Mouse (Mus musculus): ENCODE measurements around the gene Cdc14a. TPM values are rescaled to one million over a fixed set of nuclear protein-coding genes. Genes with fewer than 3 reads are reported as not detected.

Cdc14a gene
- total and polyA plus RNA-seq, 3 experiments = 1.6 to 3.4 (median 2.8) TPM

GRCm38 (mm10) chr3:116311838-116312237, 112.0 kb downstream of the Cdc14a start:
- no peak overlapping the region for H3K27ac ChIP-seq
- no peaks in the 10 kb centered on the region for H3K36me3 ChIP-seq (ENCODE audit: control insufficient read depth, insufficient read depth, low read length)
- DNase-seq = no peak
- no peaks in the 10 kb centered on the region for H3K79me2 ChIP-seq (replicated peaks; ENCODE audit: control insufficient read depth, insufficient read depth, low read length)
- H3K4me3 ChIP-seq = no peak overlapping the region
- H3K27me3 ChIP-seq (ENCODE audit: control insufficient read depth, insufficient read depth, low read length) = no peaks in the 10 kb centered on the region
- no peaks in the 10 kb centered on the region for H3K4me1 ChIP-seq (ENCODE audit: control insufficient read depth, insufficient read depth, low read length)
- intact Hi-C loops (cut with DNase I) = no loop called here
- TF ChIP-seq POLR2A (IDR thresholded peaks at IDR 0.05; ENCODE audit: insufficient read depth, low read depth, low read length) = no peak
- TF ChIP-seq CTCF (IDR thresholded peaks at IDR 0.05) = no peak
- TF ChIP-seq EP300 (IDR thresholded peaks at IDR 0.05; ENCODE audit: insufficient read depth, low read depth, low read length) = no peak
- no peak overlapping the region for H3K9ac ChIP-seq (ENCODE audit: low read depth, low read length)
- WGBS = 89% methylated on average over 4 of the region's 4 CpGs

- 93% methylated on average over 2 of the region's 2 CpGs for WGBS
- intact Hi-C loops (cut with DNase I) = no loop called here
- Histone ChIP-seq H3K79me2 (replicated peaks; ENCODE audit: control insufficient read depth, insufficient read depth, low read length) (no peaks in the 10 kb centered on the region), H3K27me3 (ENCODE audit: control insufficient read depth, insufficient read depth, low read length) (no peaks in the 10 kb centered on the region), H3K36me3 (ENCODE audit: control insufficient read depth, insufficient read depth, low read length) (no peaks in the 10 kb centered on the region), H3K4me3 (no peak overlapping the region), H3K9ac (ENCODE audit: low read depth, low read length) (no peak overlapping the region), H3K27ac (no peak overlapping the region), H3K4me1 (ENCODE audit: control insufficient read depth, insufficient read depth, low read length) (no peaks in the 10 kb centered on the region)
- DNase-seq = no peak
- TF ChIP-seq EP300 (IDR thresholded peaks at IDR 0.05; ENCODE audit: insufficient read depth, low read depth, low read length) (no peak), POLR2A (IDR thresholded peaks at IDR 0.05; ENCODE audit: insufficient read depth, low read depth, low read length) (no peak), CTCF (IDR thresholded peaks at IDR 0.05) (no peak)
Measured at GRCm38 (mm10) chr3:116311173-116311572, 112.7 kb downstream of the Cdc14a start.

GRCm38 (mm10) chr3:116310672-116311071, 113.2 kb downstream of the Cdc14a start:
- WGBS = 93% methylated on average over 4 of the region's 4 CpGs
- no peaks in the 10 kb centered on the region for H3K36me3 ChIP-seq (ENCODE audit: control insufficient read depth, insufficient read depth, low read length)
- no peak for DNase-seq
- no peak for TF ChIP-seq POLR2A (IDR thresholded peaks at IDR 0.05; ENCODE audit: insufficient read depth, low read depth, low read length)
- TF ChIP-seq CTCF (IDR thresholded peaks at IDR 0.05) = no peak
- TF ChIP-seq EP300 (IDR thresholded peaks at IDR 0.05; ENCODE audit: insufficient read depth, low read depth, low read length) = no peak
- no peaks in the 10 kb centered on the region for H3K4me1 ChIP-seq (ENCODE audit: control insufficient read depth, insufficient read depth, low read length)
- no peak overlapping the region for H3K9ac ChIP-seq (ENCODE audit: low read depth, low read length)
- H3K4me3 ChIP-seq = no peak overlapping the region
- H3K79me2 ChIP-seq (replicated peaks; ENCODE audit: control insufficient read depth, insufficient read depth, low read length) = no peaks in the 10 kb centered on the region
- intact Hi-C loops (cut with DNase I) = no loop called here
- no peaks in the 10 kb centered on the region for H3K27me3 ChIP-seq (ENCODE audit: control insufficient read depth, insufficient read depth, low read length)
- no peak overlapping the region for H3K27ac ChIP-seq

DNA sequence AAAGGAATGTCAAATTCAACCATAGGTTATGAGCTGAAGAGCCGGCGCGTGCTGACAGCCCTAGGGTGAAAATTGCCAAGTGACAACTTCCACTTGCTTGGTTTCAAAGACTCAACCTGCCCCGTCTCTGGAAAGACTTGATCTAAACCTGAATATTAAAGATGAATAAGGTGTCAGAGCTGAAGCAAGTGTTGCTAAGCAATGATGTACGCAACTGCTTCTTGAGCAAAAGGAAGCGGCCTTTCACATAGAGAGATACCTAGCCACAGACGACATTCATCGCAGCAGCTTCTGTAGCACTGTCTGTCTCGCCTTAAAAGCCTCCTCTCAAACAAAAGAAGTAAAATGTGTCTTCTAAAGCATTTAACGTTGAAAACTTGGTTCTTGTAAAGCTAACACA, 113.8 kb downstream of the Cdc14a start:
- H3K27me3 ChIP-seq (ENCODE audit: control insufficient read depth, insufficient read depth, low read length) = no peaks in the 10 kb centered on the region
- no peak overlapping the region for H3K9ac ChIP-seq (ENCODE audit: low read depth, low read length)
- no peaks in the 10 kb centered on the region for H3K4me1 ChIP-seq (ENCODE audit: control insufficient read depth, insufficient read depth, low read length)
- no peak for DNase-seq
- 92% methylated on average over 10 of the region's 10 CpGs for WGBS
- no peaks in the 10 kb centered on the region for H3K79me2 ChIP-seq (replicated peaks; ENCODE audit: control insufficient read depth, insufficient read depth, low read length)
- intact Hi-C loops (cut with DNase I) = no loop called here
- no peaks in the 10 kb centered on the region for H3K36me3 ChIP-seq (ENCODE audit: control insufficient read depth, insufficient read depth, low read length)
- no peak for TF ChIP-seq EP300 (IDR thresholded peaks at IDR 0.05; ENCODE audit: insufficient read depth, low read depth, low read length)
- no peak for TF ChIP-seq CTCF (IDR thresholded peaks at IDR 0.05)
- no peak for TF ChIP-seq POLR2A (IDR thresholded peaks at IDR 0.05; ENCODE audit: insufficient read depth, low read depth, low read length)
- H3K27ac ChIP-seq = no peak overlapping the region
- H3K4me3 ChIP-seq = no peak overlapping the region

GRCm38 (mm10) chr3:116304800-116305753, 118.8 kb downstream of the Cdc14a start:
- Histone ChIP-seq H3K27ac (no peak overlapping the region), H3K36me3 (ENCODE audit: control insufficient read depth, insufficient read depth, low read length) (no peaks in the 10 kb centered on the region), H3K27me3 (ENCODE audit: control insufficient read depth, insufficient read depth, low read length) (no peaks in the 10 kb centered on the region), H3K4me1 (ENCODE audit: control insufficient read depth, insufficient read depth, low read length) (no peaks in the 10 kb centered on the region), H3K79me2 (replicated peaks; ENCODE audit: control insufficient read depth, insufficient read depth, low read length) (no peaks in the 10 kb centered on the region), H3K4me3 (no peak overlapping the region), H3K9ac (ENCODE audit: low read depth, low read length) (no peak overlapping the region)
- no peak for TF ChIP-seq POLR2A (IDR thresholded peaks at IDR 0.05; ENCODE audit: insufficient read depth, low read depth, low read length)
- TF ChIP-seq EP300 (IDR thresholded peaks at IDR 0.05; ENCODE audit: insufficient read depth, low read depth, low read length) = no peak
- TF ChIP-seq CTCF (IDR thresholded peaks at IDR 0.05) = peak; percentile 34
- no peak for DNase-seq
- 81% methylated on average over 18 of the region's 18 CpGs for WGBS
- intact Hi-C loops (cut with DNase I) = no loop called here

GRCm38 (mm10) chr3:116302581-116302980, 121.3 kb downstream of the Cdc14a start:
- intact Hi-C loops (cut with DNase I) = no loop called here
- Histone ChIP-seq H3K27ac (no peak overlapping the region), H3K79me2 (replicated peaks; ENCODE audit: control insufficient read depth, insufficient read depth, low read length) (no peaks in the 10 kb centered on the region), H3K27me3 (ENCODE audit: control insufficient read depth, insufficient read depth, low read length) (no peaks in the 10 kb centered on the region), H3K4me1 (ENCODE audit: control insufficient read depth, insufficient read depth, low read length) (no peaks in the 10 kb centered on the region), H3K4me3 (no peak overlapping the region), H3K36me3 (ENCODE audit: control insufficient read depth, insufficient read depth, low read length) (no peaks in the 10 kb centered on the region), H3K9ac (ENCODE audit: low read depth, low read length) (no peak overlapping the region)
- no peak for TF ChIP-seq CTCF (IDR thresholded peaks at IDR 0.05)
- TF ChIP-seq EP300 (IDR thresholded peaks at IDR 0.05; ENCODE audit: insufficient read depth, low read depth, low read length) = no peak
- TF ChIP-seq POLR2A (IDR thresholded peaks at IDR 0.05; ENCODE audit: insufficient read depth, low read depth, low read length) = no peak
- WGBS = 96% methylated on average over 7 of the region's 7 CpGs
- DNase-seq = no peak

Data from heart, adult 2 months (tissue).